Mouse (Mus musculus) forebrain, embryonic 14.5 days (tissue): ENCODE data around the gene Pitpnc1. TPM values are rescaled to one million over a fixed set of nuclear protein-coding genes. Genes with fewer than 3 reads are reported as not detected.

Experiments used
- ATAC-seq: fragments of 200-750 bp; cut with Nextera tagmentation; 2 replicates; pipeline ENCODE4 v1.8.0; 2017; ENCODE audit warnings: mild to moderate bottlenecking, moderate library complexity
- DNase-seq: peaks from one replicate; pipeline ENCODE4 v3.0.0-alpha.2; 2015; ENCODE audit warnings: low spot score
- H3K27ac ChIP-seq: fragments of 300-500 bp; sonication (generic); 2 replicates; pipeline ENCODE4 v1.5.1; 2014; ENCODE audit warnings: low read depth, mild to moderate bottlenecking, control low read depth, low read length, moderate library complexity
- H3K27me3 ChIP-seq: fragments of 300-500 bp; sonication (generic); replicated peaks from 2 replicates; pipeline ENCODE4 v1.6.1; 2014; ENCODE audit warnings: low read length, control low read depth, mixed read lengths; ENCODE audit not compliant: control insufficient read depth, insufficient read depth
- H3K36me3 ChIP-seq: fragments of 300-500 bp; sonication (generic); 2 replicates; pipeline ENCODE4 v1.6.1; 2014; ENCODE audit warnings: low read length, control low read depth; ENCODE audit not compliant: control insufficient read depth, insufficient read depth
- H3K4me1 ChIP-seq: fragments of 300-500 bp; sonication (generic); 2 replicates; pipeline ENCODE4 v1.6.1; 2014; ENCODE audit warnings: antibody characterized with exemption, low read length, control low read depth; ENCODE audit not compliant: control insufficient read depth, insufficient read depth
- H3K4me2 ChIP-seq: fragments of 300-500 bp; sonication (generic); 2 replicates; pipeline ENCODE4 v1.6.1; 2014; ENCODE audit warnings: mild to moderate bottlenecking, control low read depth, low read length
- H3K4me3 ChIP-seq: fragments of 300-500 bp; sonication (generic); 2 replicates; pipeline ENCODE4 v1.5.1; 2014; ENCODE audit warnings: low read depth, low read length, control low read depth
- H3K9ac ChIP-seq: fragments of 300-500 bp; sonication (generic); 2 replicates; pipeline ENCODE4 v1.6.1; 2014; ENCODE audit warnings: mild to moderate bottlenecking, low read length, control low read depth, moderate library complexity
- H3K9me3 ChIP-seq: fragments of 300-500 bp; sonication (generic); replicated peaks from 2 replicates; pipeline ENCODE4 v1.6.1; 2016; ENCODE audit warnings: low read length, control low read depth, mixed read lengths; ENCODE audit not compliant: control insufficient read depth
- WGBS: fragments of 180-500 bp; shearing (Covaris S2); extraction: QIAGEN DNeasy Blood & Tissue Kit; methylation state at CpG from one replicate; pipeline ENCODE4 v1.1.7; 2014; 5-methylcytosine and 5-hydroxymethylcytosine counted together
- polyA plus RNA-seq: library from polyadenylated mRNA; unstranded; fragments of >200 nt; fragmentation: Nextera tagmentation; extraction: Ambion mirVana; gene quantifications from 2 replicates; pipeline ENCODE4 v1.2.1, GENCODE M21; 2014

The Pitpnc1 gene
- polyA plus RNA-seq, 1 experiment from 2014 or later = 31.4 TPM

- no peak for ATAC-seq
- Histone ChIP-seq H3K9me3 (no peaks in the 10 kb centered on the region), H3K4me3 (no peak overlapping the region), H3K9ac (no peak overlapping the region), H3K4me1 (no peaks in the 10 kb centered on the region), H3K36me3 (peaks cover 11% of the 10 kb centered on the region; the same call in 1 of the 2 replicates), H3K27ac (no peak overlapping the region), H3K27me3 (no peaks in the 10 kb centered on the region), H3K4me2 (no peak overlapping the region)
- DNase-seq = peak; percentile 11
- 63% methylated on average over 12 of the region's 12 CpGs for WGBS
Observed at GRCm38 (mm10) chr11:107222531-107223168, 247.8 kb downstream of the Pitpnc1 start.

DNA sequence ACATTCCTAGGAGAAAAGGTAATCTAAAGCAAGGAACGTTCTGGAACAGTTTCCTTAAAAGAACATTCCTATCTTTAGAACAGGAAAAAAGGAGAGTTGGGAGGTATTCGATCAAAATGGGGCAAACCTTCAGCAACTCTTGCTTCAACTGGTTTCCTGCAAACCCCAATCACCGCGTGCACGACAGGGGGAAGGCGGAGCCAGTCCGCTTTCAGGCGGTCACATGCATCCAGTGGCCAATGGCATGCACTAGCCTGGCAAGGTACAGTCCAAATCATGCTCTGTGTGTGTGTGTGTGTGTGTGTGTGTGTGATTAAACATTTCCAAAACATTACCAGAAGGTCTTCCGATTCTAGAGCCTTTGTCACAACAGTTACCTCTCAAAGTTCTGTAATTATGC lies 255.4 kb downstream of the Pitpnc1 start:
- Histone ChIP-seq H3K9me3 (no peaks in the 10 kb centered on the region), H3K4me2 (no peak overlapping the region), H3K4me3 (no peak overlapping the region), H3K36me3 (peaks cover 13% of the 10 kb centered on the region), H3K27ac (no peak overlapping the region), H3K9ac (no peak overlapping the region), H3K27me3 (no peaks in the 10 kb centered on the region), H3K4me1 (no peaks in the 10 kb centered on the region)
- ATAC-seq (no peak), DNase-seq (no peak)
- 88% methylated on average over 9 of the region's 9 CpGs for WGBS

DNA sequence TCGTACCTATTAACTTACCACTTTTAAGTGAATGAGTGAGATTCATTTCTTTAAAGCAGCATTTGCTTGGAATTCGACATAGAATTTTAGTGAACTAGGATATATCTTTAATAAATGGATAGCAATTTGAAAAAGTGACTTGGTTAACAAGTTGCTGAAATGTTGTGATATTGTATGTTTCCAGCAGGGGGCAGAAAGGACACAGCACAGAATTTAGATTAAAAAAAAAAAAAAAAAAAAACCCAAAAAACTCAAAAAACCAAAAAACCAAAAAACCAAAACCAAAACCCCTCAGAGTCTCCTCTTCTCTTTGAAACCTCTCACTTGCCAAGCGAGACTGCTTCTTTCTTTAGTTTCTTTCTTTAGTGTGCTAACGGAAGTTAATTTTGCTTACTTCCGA lies 256.8 kb downstream of the Pitpnc1 start:
- no peak overlapping the region for H3K4me2 ChIP-seq
- no peaks in the 10 kb centered on the region for H3K9me3 ChIP-seq
- no peak for ATAC-seq
- no peaks in the 10 kb centered on the region for H3K27me3 ChIP-seq
- 76% methylated on average over 5 of the region's 5 CpGs for WGBS
- DNase-seq = peak; percentile 80
- H3K9ac ChIP-seq = no peak overlapping the region
- no peak overlapping the region for H3K27ac ChIP-seq
- H3K4me1 ChIP-seq = no peaks in the 10 kb centered on the region
- peaks cover 10% of the 10 kb centered on the region for H3K36me3 ChIP-seq
- H3K4me3 ChIP-seq = no peak overlapping the region

GRCm38 (mm10) chr11:107209818-107210217 lies 260.7 kb downstream of the Pitpnc1 start:
- Histone ChIP-seq H3K36me3 (peaks cover 10% of the 10 kb centered on the region), H3K4me3 (no peak overlapping the region), H3K9ac (no peak overlapping the region), H3K9me3 (no peaks in the 10 kb centered on the region), H3K4me2 (no peak overlapping the region), H3K27me3 (no peaks in the 10 kb centered on the region), H3K4me1 (no peaks in the 10 kb centered on the region), H3K27ac (peak overlapping the region; percentile 21; the same call in 1 of the 2 replicates)
- no peak for ATAC-seq
- WGBS = 80% methylated on average over 13 of the region's 13 CpGs
- DNase-seq = no peak

DNA sequence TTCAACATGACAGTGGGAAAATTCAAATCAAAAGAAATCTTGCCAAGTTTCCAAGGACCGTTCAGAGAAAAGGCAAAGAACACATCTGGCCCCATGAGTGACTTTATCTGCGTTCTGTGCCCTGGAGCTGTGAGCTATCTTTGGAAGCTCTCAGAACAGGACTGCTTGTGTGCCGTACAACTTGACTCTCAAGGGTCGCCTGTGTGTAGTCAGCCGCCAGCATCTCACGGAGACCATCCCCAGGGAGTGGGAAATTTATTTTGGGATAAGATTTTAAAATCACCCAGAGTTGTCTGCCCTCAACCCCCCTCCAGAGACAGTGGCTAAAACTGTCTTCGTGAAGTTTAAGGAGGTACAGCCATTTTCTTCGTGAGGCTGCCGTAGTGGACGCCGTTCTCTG lies 268.7 kb downstream of the Pitpnc1 start:
- no peak for DNase-seq
- Histone ChIP-seq H3K36me3 (no peaks in the 10 kb centered on the region), H3K27me3 (no peaks in the 10 kb centered on the region), H3K4me3 (no peak overlapping the region), H3K4me2 (no peak overlapping the region), H3K27ac (no peak overlapping the region), H3K4me1 (no peaks in the 10 kb centered on the region), H3K9me3 (no peaks in the 10 kb centered on the region), H3K9ac (no peak overlapping the region)
- WGBS = 92% methylated on average over 11 of the region's 11 CpGs
- no peak for ATAC-seq

DNA sequence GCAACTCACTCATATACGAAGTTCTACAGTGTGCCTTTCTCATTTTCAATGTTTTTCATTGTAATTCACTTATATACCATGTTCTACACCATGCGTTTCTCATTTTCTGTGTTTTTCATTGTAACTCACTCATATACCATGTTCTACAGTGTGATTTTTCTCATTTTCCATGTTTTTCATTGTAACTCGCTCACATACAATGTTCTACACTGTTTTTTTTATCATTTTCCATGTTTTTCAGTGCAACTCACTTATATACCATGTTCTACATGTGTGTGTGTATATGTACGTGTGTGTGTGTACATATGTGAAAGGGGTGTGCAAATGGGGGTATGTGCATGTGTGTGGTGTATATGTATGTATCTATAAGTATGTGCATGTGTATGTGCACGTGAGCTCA lies 271.2 kb downstream of the Pitpnc1 start:
- Histone ChIP-seq H3K4me1 (no peaks in the 10 kb centered on the region), H3K36me3 (no peaks in the 10 kb centered on the region), H3K9ac (no peak overlapping the region), H3K4me2 (no peak overlapping the region), H3K27ac (no peak overlapping the region), H3K9me3 (no peaks in the 10 kb centered on the region), H3K27me3 (no peaks in the 10 kb centered on the region), H3K4me3 (no peak overlapping the region)
- ATAC-seq (no peak), DNase-seq (no peak)
- 87% methylated on average over 5 of the region's 5 CpGs for WGBS

- WGBS = 73% methylated on average over 2 of the region's 2 CpGs
- no peaks in the 10 kb centered on the region for H3K4me1 ChIP-seq
- H3K4me3 ChIP-seq = no peak overlapping the region
- ATAC-seq (no peak), DNase-seq (no peak)
- no peak overlapping the region for H3K9ac ChIP-seq
- H3K4me2 ChIP-seq = no peak overlapping the region
- H3K27ac ChIP-seq = no peak overlapping the region
- H3K36me3 ChIP-seq = no peaks in the 10 kb centered on the region
- no peaks in the 10 kb centered on the region for H3K27me3 ChIP-seq
- H3K9me3 ChIP-seq = no peaks in the 10 kb centered on the region
Observed at GRCm38 (mm10) chr11:107195334-107195733, 275.2 kb downstream of the Pitpnc1 start.

GRCm38 (mm10) chr11:107190376-107190775 lies 280.1 kb downstream of the Pitpnc1 start:
- ATAC-seq = no peak

More at GRCm38 (mm10) chr11:107190376-107190775, 280.1 kb downstream of the Pitpnc1 start:
- Histone ChIP-seq H3K9me3 (no peaks in the 10 kb centered on the region), H3K27ac (no peak overlapping the region), H3K4me1 (peaks cover 5% of the 10 kb centered on the region), H3K27me3 (no peaks in the 10 kb centered on the region), H3K36me3 (peaks cover 12% of the 10 kb centered on the region), H3K4me2 (no peak overlapping the region), H3K4me3 (no peak overlapping the region), H3K9ac (no peak overlapping the region)
- DNase-seq = peak; percentile 79
- 19% methylated on average over 2 of the region's 2 CpGs for WGBS
